Mouse (Mus musculus) liver, embryonic 11.5 days (tissue): ENCODE measurements at regions not wholly inside any gene's neighbourhood (a gene's known extent, or its start where the extent isn't known, plus 50 kb on each side); places are given as distances from the start of the nearest gene placed in this dataset.

ENCODE experiments used
- ATAC-seq: fragments of 200-750 bp; cut with Nextera tagmentation; replicated peaks from 2 replicates; pipeline ENCODE4 v1.8.0; 2017; ENCODE audit warnings: moderate number of reproducible peaks, mild to moderate bottlenecking, moderate TSS enrichment, moderate library complexity; ENCODE audit not compliant: low FRiP score
- DNase-seq: peaks from one replicate; pipeline ENCODE4 v3.0.0-alpha.2; 2017; ENCODE audit warnings: low spot score
- H3K27ac ChIP-seq: fragments of 300-500 bp; sonication (generic); 2 replicates; pipeline ENCODE4 v1.5.1; 2014; ENCODE audit warnings: mild to moderate bottlenecking, low read depth, low read length, control low read depth
- H3K27me3 ChIP-seq: fragments of 300-500 bp; sonication (generic); replicated peaks from 2 replicates; pipeline ENCODE4 v1.6.1; 2014; ENCODE audit warnings: low read length, mixed read lengths; ENCODE audit not compliant: control insufficient read depth, insufficient read depth
- H3K36me3 ChIP-seq: fragments of 300-500 bp; sonication (generic); 2 replicates; pipeline ENCODE4 v1.6.1; 2014; ENCODE audit warnings: mild to moderate bottlenecking, low read length, moderate library complexity, mixed read lengths; ENCODE audit not compliant: control insufficient read depth, insufficient read depth
- H3K4me1 ChIP-seq: fragments of 300-500 bp; sonication (generic); replicated peaks from 2 replicates; pipeline ENCODE4 v1.6.1; 2014; ENCODE audit warnings: low read length, mixed read lengths; ENCODE audit not compliant: control insufficient read depth, insufficient read depth
- H3K4me2 ChIP-seq: fragments of 300-500 bp; sonication (generic); 2 replicates; pipeline ENCODE4 v1.6.1; 2014; ENCODE audit warnings: mild to moderate bottlenecking, control low read depth, moderate library complexity
- H3K4me3 ChIP-seq: fragments of 300-500 bp; sonication (generic); 2 replicates; pipeline ENCODE4 v1.5.1; 2014; ENCODE audit warnings: low read depth, low read length, control low read depth
- H3K9ac ChIP-seq: fragments of 300-500 bp; sonication (generic); 2 replicates; pipeline ENCODE4 v1.6.1; 2014; ENCODE audit warnings: low read depth, low read length, control low read depth
- H3K9me3 ChIP-seq: fragments of 300-500 bp; sonication (generic); 2 replicates; pipeline ENCODE4 v1.6.1; 2016; ENCODE audit warnings: low read length, inconsistent platforms, mixed read lengths; ENCODE audit not compliant: control insufficient read depth
- WGBS: fragments of 180-500 bp; shearing (Covaris S2); extraction: QIAGEN DNeasy Blood & Tissue Kit; methylation state at CpG from one replicate; pipeline ENCODE4 v1.1.7; 2014; 5-methylcytosine and 5-hydroxymethylcytosine counted together

DNA sequence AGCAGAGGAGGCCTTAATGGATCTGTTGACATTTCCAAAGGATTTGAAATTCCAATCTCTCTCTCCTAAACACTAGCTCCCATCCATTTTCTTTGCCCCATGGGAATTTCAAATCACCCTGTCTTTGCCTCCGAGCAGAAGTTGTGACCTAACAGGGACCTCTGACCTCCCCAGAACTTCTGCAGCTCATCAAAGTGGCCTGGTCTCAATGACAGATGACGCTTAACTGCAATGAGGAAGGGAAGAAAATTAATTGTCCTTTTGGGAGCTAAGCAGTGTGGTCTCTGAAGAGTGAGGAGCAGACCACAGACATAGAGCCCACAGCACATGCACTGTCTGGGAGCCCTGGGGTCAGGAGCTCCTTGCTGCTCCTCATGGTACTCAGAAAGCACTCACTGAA, 155.3 kb downstream of the Tox3 start:
- no peaks in the 10 kb centered on the region for H3K36me3 ChIP-seq
- DNase-seq (no peak), ATAC-seq (no peak)
- H3K4me2 ChIP-seq = no peak overlapping the region
- no peak overlapping the region for H3K9ac ChIP-seq
- H3K27ac ChIP-seq = no peak overlapping the region
- no peak overlapping the region for H3K4me3 ChIP-seq
- no peaks in the 10 kb centered on the region for H3K27me3 ChIP-seq
- 36% methylated on average over 2 of the region's 2 CpGs for WGBS
- H3K9me3 ChIP-seq = no peaks in the 10 kb centered on the region
- no peaks in the 10 kb centered on the region for H3K4me1 ChIP-seq

DNA sequence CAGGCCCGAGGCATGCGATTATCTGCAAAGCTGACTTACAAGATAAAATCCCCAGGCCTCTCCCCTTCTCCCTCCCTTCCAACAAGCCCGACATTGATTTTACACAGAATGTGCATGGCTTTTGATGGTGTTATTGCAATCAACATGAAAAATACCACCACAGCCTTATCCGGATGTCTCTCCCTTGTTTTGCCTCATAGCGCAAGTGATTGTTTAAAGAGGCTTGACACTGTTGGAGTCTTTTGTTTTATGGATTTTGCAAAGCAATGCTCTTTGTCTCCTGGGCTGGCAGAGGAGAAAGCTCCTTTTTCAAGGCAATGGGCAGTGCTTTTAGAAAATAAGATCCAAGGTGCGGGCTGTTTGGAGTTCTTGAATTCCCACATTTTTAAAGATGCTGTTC, 165.3 kb downstream of the Tox3 start:
- no peak overlapping the region for H3K9ac ChIP-seq
- no peaks in the 10 kb centered on the region for H3K27me3 ChIP-seq
- no peak for DNase-seq
- no peak overlapping the region for H3K4me2 ChIP-seq
- no peaks in the 10 kb centered on the region for H3K4me1 ChIP-seq
- no peaks in the 10 kb centered on the region for H3K36me3 ChIP-seq
- H3K4me3 ChIP-seq = no peak overlapping the region
- no peak for ATAC-seq
- 53% methylated on average over 6 of the region's 6 CpGs for WGBS
- H3K9me3 ChIP-seq = no peaks in the 10 kb centered on the region
- H3K27ac ChIP-seq = no peak overlapping the region

DNA sequence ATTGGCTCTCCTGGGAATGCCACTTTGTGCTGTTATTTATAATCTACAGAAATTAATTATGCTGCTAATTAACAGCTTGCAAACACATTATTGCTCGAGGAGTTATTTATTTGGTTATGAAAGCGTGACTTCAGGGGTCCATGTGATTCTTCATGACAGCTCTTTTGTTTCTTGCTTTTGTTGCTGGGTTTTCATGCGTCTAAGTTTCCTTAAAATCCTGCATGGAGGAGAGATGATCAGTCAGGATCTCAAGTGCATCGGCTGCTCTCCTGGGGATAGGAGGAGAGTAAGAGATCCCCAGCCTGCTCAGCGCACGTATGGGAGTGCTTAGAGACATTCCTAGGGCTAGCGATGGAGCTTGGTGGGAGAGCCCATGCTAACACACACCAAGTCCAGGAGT, 171.4 kb downstream of the Tox3 start:
- Histone ChIP-seq H3K4me1 (no peaks in the 10 kb centered on the region), H3K9ac (no peak overlapping the region), H3K36me3 (no peaks in the 10 kb centered on the region), H3K4me2 (no peak overlapping the region), H3K27ac (no peak overlapping the region), H3K27me3 (no peaks in the 10 kb centered on the region), H3K4me3 (no peak overlapping the region), H3K9me3 (no peaks in the 10 kb centered on the region)
- 69% methylated on average over 7 of the region's 7 CpGs for WGBS
- ATAC-seq = no peak
- no peak for DNase-seq

DNA sequence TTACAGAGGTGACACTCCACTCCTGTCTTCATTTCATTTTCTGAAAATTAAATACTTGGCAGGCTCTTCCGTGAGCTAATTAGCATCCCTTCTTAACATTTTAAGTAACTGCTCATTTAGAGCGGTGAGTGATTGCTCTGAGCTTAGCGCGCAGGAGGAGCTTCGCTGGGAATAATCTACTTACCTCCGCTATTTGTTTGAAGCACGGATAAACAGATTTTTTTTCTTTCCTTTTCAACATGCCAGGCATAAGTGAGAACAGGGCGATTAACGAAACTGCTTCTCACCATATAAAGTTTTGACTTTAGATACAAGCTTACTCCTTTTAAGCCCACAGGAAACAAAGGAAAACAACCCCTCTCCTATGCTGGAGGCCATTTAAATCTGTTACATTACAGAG, 171.8 kb downstream of the Tox3 start:
- Histone ChIP-seq H3K4me1 (no peaks in the 10 kb centered on the region), H3K4me2 (no peak overlapping the region), H3K27ac (no peak overlapping the region), H3K27me3 (no peaks in the 10 kb centered on the region), H3K9ac (no peak overlapping the region), H3K4me3 (no peak overlapping the region), H3K9me3 (no peaks in the 10 kb centered on the region), H3K36me3 (no peaks in the 10 kb centered on the region)
- 40% methylated on average over 9 of the region's 9 CpGs for WGBS
- DNase-seq (no peak), ATAC-seq (no peak)

DNA sequence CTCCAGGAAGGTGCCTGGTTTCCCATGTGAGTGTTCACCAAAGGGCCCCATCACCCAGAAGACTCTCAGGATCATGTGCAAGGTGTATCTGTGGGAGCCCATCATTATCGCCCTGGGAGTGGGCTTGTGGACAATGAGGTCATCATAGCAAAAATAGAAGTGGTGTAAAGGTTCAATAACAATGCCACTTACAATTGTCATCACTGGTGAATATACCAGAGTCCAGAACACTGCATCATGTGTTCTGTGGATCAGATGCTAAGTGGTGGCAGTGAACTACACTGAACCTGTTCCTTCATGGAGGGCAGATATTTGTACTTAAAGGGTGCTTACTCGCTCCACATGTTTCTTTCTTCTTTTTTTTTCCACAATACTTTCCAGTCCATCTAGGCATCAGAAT, 181.5 kb downstream of the Tox3 start:
- H3K27ac ChIP-seq = no peak overlapping the region
- no peak overlapping the region for H3K9ac ChIP-seq
- H3K9me3 ChIP-seq = no peaks in the 10 kb centered on the region
- no peaks in the 10 kb centered on the region for H3K27me3 ChIP-seq
- H3K4me2 ChIP-seq = no peak overlapping the region
- H3K36me3 ChIP-seq = no peaks in the 10 kb centered on the region
- H3K4me3 ChIP-seq = no peak overlapping the region
- DNase-seq (no peak), ATAC-seq (no peak)
- WGBS = 75% methylated on average over 2 of the region's 2 CpGs
- no peaks in the 10 kb centered on the region for H3K4me1 ChIP-seq

DNA sequence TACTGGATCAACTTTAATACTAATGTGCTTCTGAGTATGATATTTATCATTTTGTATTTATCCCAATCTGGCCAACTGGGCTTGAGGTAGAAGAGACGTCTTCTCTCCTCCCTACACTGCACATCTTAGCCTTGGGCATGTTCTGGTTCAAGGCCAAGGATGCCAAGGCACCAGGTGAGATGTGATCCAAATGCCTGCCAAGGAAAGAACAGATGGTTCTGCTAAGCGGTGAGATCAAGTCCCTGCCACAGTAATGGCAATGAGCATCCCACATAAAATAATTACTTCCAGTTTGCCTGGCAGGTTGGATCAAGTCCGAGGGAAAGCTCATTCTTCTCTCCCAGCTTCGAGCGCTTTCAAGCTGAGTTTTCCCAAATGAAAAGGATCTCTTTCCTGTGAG, 196.7 kb downstream of the Tox3 start:
- DNase-seq (no peak), ATAC-seq (no peak)
- no peaks in the 10 kb centered on the region for H3K27me3 ChIP-seq
- H3K4me3 ChIP-seq = no peak overlapping the region
- H3K9ac ChIP-seq = no peak overlapping the region
- no peak overlapping the region for H3K4me2 ChIP-seq
- no peaks in the 10 kb centered on the region for H3K36me3 ChIP-seq
- no peak overlapping the region for H3K27ac ChIP-seq
- no peaks in the 10 kb centered on the region for H3K9me3 ChIP-seq
- no peaks in the 10 kb centered on the region for H3K4me1 ChIP-seq
- 82% methylated on average over 5 of the region's 5 CpGs for WGBS

DNA sequence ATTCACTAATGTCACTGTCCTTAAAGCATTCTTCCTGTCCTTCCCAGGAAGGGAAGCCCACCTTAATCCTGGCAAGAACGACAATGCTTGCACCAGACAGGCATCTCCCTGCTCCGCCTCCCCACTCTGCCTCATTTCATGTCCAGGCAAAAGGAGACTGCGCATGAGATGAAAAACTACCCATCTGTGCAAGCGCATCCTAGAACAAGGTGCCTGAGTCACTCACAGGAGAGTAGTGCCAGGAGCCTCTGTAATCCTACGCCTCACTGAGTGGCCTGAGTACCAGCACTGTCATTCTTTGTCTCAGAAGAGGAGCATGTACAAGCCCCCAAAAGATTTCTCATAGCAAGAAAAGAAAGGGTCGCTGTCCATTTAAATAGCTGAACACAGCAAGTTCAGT, 198.2 kb downstream of the Tox3 start:
- H3K9me3 ChIP-seq = no peaks in the 10 kb centered on the region
- WGBS = 77% methylated on average over 6 of the region's 6 CpGs
- H3K9ac ChIP-seq = no peak overlapping the region
- H3K27ac ChIP-seq = no peak overlapping the region
- H3K27me3 ChIP-seq = no peaks in the 10 kb centered on the region
- no peaks in the 10 kb centered on the region for H3K4me1 ChIP-seq
- ATAC-seq = no peak
- no peaks in the 10 kb centered on the region for H3K36me3 ChIP-seq
- no peak for DNase-seq
- H3K4me3 ChIP-seq = no peak overlapping the region
- H3K4me2 ChIP-seq = no peak overlapping the region

DNA sequence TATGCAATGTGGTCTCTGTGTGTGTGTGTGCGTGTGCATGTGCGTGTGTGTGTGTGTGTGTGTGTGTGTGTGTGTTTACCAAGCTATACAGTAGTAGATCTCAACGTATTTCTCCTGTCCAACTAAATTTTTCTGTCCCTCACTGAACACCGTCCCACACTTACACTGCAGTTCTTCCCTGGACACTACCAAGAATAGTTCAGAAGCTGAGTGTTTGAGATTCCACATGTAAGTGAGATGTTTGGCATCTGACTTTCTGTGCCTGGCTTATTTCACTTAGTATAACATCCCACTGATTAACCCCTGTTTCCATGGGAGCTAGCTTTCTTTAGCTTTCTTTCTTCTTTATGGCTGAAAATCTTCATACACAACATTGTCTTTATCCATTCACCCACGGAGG, 213.5 kb downstream of the Tox3 start:
- no peak for DNase-seq
- Histone ChIP-seq H3K4me3 (no peak overlapping the region), H3K4me2 (no peak overlapping the region), H3K9ac (no peak overlapping the region), H3K4me1 (no peaks in the 10 kb centered on the region), H3K36me3 (no peaks in the 10 kb centered on the region), H3K27me3 (no peaks in the 10 kb centered on the region), H3K9me3 (no peaks in the 10 kb centered on the region), H3K27ac (no peak overlapping the region)
- no peak for ATAC-seq
- WGBS = 72% methylated on average over 5 of the region's 5 CpGs

DNA sequence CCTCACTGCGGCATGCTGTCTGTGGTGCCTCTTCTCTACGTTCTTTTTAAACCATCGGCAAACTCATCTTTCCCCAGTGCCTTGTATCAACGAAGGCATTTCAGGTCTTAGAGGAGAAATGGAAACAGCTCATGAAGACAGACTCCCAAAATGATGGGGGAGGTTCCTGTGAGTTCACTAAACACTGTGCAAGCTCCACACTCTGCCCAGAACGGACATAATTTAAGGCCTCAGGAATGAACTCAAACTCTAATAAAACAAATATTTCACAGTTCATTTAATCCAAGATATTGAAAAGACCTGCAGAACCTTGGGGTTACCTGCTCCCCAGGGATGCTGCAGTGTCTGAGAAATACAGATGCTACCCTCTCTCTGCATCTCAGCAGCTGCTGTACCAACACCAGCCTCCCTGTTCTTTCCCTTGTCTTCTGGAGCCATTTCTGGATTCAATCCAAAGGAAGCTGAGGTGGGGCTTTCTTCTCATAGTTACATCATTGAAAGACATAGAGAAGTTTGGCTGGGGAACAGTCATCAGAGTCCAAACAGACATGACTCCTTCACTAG, 217.4 kb downstream of the Tox3 start:
- WGBS = 78% methylated on average over 5 of the region's 5 CpGs
- no peaks in the 10 kb centered on the region for H3K9me3 ChIP-seq
- no peak overlapping the region for H3K27ac ChIP-seq
- H3K4me2 ChIP-seq = no peak overlapping the region
- DNase-seq (no peak), ATAC-seq (no peak)
- no peaks in the 10 kb centered on the region for H3K36me3 ChIP-seq
- no peak overlapping the region for H3K9ac ChIP-seq
- H3K27me3 ChIP-seq = no peaks in the 10 kb centered on the region
- no peaks in the 10 kb centered on the region for H3K4me1 ChIP-seq
- no peak overlapping the region for H3K4me3 ChIP-seq
